Mouse (Mus musculus): ENCODE data around the gene Rusc2.

Rusc2 gene

GRCm38 (mm10) chr4:43442456-43443361, 60.9 kb downstream of the Rusc2 start:
- DNase-seq (ENCODE audit: low spot score): peak; percentile 77

- DNase-seq (ENCODE audit: low spot score): peak; percentile 43
Observed at GRCm38 (mm10) chr4:43443511-43443910, 61.7 kb downstream of the Rusc2 start.

DNA sequence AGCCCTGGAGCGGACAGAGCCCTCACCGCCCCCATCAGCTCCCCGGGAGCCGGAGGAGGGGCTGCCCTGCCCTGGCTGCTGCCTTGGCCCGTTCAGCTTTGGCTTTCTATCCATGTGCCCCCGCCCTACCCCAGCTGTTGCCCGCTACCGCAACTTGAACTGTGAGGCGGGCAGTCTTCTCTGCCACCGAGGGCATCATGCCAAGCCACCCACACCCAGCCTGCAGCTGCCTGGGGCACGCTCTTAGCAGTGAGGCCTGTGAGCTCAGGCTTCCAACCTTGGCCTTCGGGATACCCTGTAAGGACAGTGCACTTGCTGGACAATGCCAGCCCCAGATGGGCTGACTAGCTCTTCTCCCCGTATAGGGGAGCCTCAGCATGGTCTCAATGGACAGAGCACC, 65.5 kb downstream of the Rusc2 start:
- peak; percentile 46 for DNase-seq (ENCODE audit: low spot score)

GRCm38 (mm10) chr4:43448554-43448953, 66.8 kb downstream of the Rusc2 start:
- DNase-seq (ENCODE audit: low spot score): no peak

DNA sequence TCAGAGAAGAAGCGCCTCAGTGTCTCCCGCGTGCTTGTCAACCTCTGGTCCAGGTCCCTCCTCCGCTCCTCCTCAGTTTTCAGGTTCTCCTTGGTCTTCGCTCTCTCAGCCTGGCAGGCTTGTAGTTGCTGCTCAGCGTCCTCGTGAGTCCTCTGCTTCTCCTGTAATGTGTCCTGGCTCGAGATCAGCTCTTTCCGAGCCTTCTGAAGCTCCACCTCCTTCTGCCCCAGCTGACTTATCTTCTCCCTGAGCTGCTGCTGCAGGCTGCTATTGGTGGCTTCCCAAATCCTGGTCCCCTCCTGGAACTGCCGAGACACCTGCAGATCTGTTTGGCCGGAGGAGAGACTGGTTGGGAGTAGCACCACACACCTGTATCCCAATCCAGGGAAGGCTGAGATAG, 70.5 kb downstream of the Rusc2 start:
- DNase-seq (ENCODE audit: low spot score): no peak

GRCm38 (mm10) chr4:43453413-43453812, 71.6 kb downstream of the Rusc2 start:
- DNase-seq (ENCODE audit: low spot score): no peak

GRCm38 (mm10) chr4:43454041-43454836, 72.5 kb downstream of the Rusc2 start, which contains the start of gene Cd72:
Gene Cd72, minus strand, starts transcription at chr4:43454628.
- DNase-seq (ENCODE audit: low spot score): no peak

DNA sequence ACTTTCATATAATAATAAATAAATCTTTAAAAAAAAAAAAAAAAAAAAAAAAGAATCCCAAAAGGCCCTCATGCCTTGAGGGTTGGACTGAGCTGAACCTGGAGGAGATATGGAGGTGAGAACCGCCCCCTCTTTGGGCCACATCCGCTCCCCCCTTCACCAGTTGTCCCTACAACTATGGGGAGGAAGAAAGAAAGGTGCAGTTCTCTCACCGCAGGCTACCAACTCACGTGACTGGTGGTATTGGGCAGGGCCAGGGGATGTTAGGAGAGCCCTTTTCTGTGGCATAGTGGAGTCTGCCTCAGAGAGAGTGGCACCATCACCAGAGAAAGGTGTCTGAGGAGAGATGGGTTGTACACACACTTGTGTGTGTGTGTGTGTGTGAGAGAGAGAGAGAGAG, 74.7 kb downstream of the Rusc2 start:
- DNase-seq (ENCODE audit: low spot score): no peak

DNA sequence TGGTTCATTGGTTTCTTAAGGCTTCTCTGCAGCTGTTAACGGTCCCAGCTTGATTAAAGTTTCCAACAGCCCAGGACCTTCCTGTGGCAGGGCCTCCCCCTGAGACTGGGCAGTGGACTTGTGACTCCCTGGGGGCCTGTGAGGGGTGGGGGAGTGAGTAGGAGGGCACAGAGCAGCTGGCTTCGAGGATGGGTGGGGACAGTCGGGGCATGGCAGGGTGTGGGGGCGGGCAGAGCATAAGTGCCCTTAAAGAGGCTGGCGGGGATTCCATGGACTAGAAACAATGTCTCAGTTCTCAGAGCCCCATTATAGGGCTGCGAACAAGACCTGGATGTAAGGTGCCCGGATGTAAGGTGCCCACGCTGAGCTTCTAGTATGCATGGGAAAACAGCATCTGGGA, 75.3 kb downstream of the Rusc2 start:
- no peak for DNase-seq (ENCODE audit: low spot score)

DNA sequence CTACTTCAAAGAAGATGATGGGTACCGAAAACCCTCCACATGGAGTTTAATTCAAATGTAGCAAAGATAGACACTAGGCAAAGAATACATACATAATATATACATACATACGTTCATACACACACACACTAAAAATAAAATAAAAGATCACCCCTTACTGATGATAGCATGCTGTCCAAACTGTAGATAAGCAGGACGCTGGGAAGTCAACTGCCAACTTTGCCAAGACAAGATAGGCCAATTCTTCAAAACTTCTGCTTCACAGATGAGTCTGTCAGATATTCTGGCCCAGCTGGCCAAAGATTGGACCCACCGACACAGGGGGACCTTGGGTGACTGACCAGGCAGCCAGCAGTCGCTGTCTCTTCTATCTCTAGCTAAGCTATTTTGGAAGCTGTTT, 81.3 kb downstream of the Rusc2 start:
- DNase-seq (ENCODE audit: low spot score): no peak

GRCm38 (mm10) chr4:43465935-43466334, 84.2 kb downstream of the Rusc2 start:
- DNase-seq (ENCODE audit: low spot score): no peak

GRCm38 (mm10) chr4:43466872-43467271, 85.1 kb downstream of the Rusc2 start:
- no peak for DNase-seq (ENCODE audit: low spot score)

DNA sequence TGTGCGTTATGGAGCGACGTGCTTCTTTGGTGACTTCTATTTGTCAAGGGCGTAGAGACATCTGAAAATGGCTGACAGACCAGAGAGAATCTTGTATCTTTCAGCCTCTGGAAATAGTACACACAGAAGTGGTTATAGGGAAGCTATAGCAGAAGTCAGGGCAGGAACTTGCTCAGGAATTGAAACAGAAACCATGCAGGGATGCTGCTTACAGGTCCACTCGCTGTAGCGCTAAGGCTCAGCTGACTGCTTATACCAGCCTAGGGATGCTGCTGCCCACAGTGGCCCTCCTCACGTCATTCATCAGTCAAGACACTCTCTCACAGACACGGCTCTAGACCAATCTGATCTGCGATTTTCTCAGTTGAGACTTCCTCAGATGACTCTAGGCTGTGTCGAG, 88.5 kb downstream of the Rusc2 start:
- DNase-seq (ENCODE audit: low spot score): no peak

DNA sequence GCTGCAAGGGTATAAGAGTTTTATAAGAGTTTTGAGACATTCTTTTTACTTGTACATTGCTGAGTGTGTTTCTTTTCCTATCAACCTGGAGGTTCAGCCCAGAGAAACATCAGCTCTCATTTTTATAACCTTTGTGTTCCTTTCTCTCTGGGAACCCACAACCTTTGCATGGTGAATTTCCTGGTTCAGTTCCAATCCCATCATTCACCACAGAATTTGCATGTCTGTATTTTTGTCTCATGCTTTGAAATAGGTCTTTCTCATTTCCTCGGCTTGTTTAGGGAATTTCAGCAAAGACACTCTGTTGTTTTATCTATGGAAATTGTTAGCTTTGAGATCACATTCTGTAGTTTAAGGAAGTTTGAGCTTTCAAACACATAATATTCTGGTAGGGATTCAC, 91.9 kb downstream of the Rusc2 start:
- DNase-seq (ENCODE audit: low spot score): no peak

- DNase-seq (ENCODE audit: low spot score): no peak
Observed at GRCm38 (mm10) chr4:43476604-43477003, 94.8 kb downstream of the Rusc2 start.
